Mouse (Mus musculus) forebrain, embryonic 16.5 days (tissue): ENCODE measurements around the gene Fam181b. TPM values are rescaled to one million over a fixed set of nuclear protein-coding genes. Genes with fewer than 3 reads are reported as not detected.

ENCODE experiments used
- ATAC-seq: fragments of 200-750 bp; cut with Nextera tagmentation; 2 replicates; pipeline ENCODE4 v1.8.0; 2017; ENCODE audit warnings: mild to moderate bottlenecking, moderate library complexity
- H3K27ac ChIP-seq: fragments of 300-500 bp; sonication (generic); 2 replicates; pipeline ENCODE4 v1.5.1; 2014; ENCODE audit warnings: low read length, control low read depth
- H3K27me3 ChIP-seq: fragments of 300-500 bp; sonication (generic); replicated peaks from 2 replicates; pipeline ENCODE4 v1.6.1; 2014; ENCODE audit warnings: low read length; ENCODE audit not compliant: control insufficient read depth, insufficient read depth
- H3K36me3 ChIP-seq: fragments of 300-500 bp; sonication (generic); 2 replicates; pipeline ENCODE4 v1.6.1; 2014; ENCODE audit not compliant: control insufficient read depth, insufficient read depth
- H3K4me1 ChIP-seq: fragments of 300-500 bp; sonication (generic); replicated peaks from 2 replicates; pipeline ENCODE4 v1.6.1; 2014; ENCODE audit warnings: low read length; ENCODE audit not compliant: control insufficient read depth, insufficient read depth
- H3K4me2 ChIP-seq: fragments of 300-500 bp; sonication (generic); 2 replicates; pipeline ENCODE4 v1.6.1; 2014; ENCODE audit warnings: mild to moderate bottlenecking, low read length, control low read depth
- H3K4me3 ChIP-seq: fragments of 300-500 bp; sonication (generic); replicated peaks from 2 replicates; pipeline ENCODE4 v1.5.1; 2014; ENCODE audit warnings: mild to moderate bottlenecking, low read length, control low read depth
- H3K9ac ChIP-seq: fragments of 300-500 bp; sonication (generic); replicated peaks from 2 replicates; pipeline ENCODE4 v1.6.1; 2014; ENCODE audit warnings: low read depth, low read length, control low read depth
- H3K9me3 ChIP-seq: fragments of 300-500 bp; sonication (generic); 2 replicates; pipeline ENCODE4 v1.6.1; 2016; ENCODE audit warnings: low read length; ENCODE audit not compliant: control insufficient read depth
- whole genome bisulfite sequencing: fragments of 180-500 bp; shearing (Covaris S2); extraction: QIAGEN DNeasy Blood & Tissue Kit; methylation state at CpG from one replicate; pipeline ENCODE4 v1.1.7; 2014; 5-methylcytosine and 5-hydroxymethylcytosine counted together
- polyA plus RNA-seq: library from polyadenylated mRNA; unstranded; fragments of >200 nt; fragmentation: Nextera tagmentation; extraction: Ambion mirVana; gene quantifications from 2 replicates; pipeline ENCODE4 v1.2.1, GENCODE M21; 2015

Fam181b gene
- polyA plus RNA-seq, 1 experiment from 2014 or later = 23.6 TPM

GRCm38 (mm10) chr7:93111056-93111455 is 31.4 kb downstream of the Fam181b start:
- H3K9me3 ChIP-seq = no peaks in the 10 kb centered on the region
- H3K4me1 ChIP-seq = no peaks in the 10 kb centered on the region
- WGBS = 76% methylated on average over 6 of the region's 6 CpGs
- no peak for ATAC-seq
- H3K9ac ChIP-seq = no peak overlapping the region
- no peak overlapping the region for H3K4me3 ChIP-seq
- H3K27ac ChIP-seq = no peak overlapping the region
- H3K27me3 ChIP-seq = no peaks in the 10 kb centered on the region
- no peaks in the 10 kb centered on the region for H3K36me3 ChIP-seq
- H3K4me2 ChIP-seq = no peak overlapping the region

GRCm38 (mm10) chr7:93117561-93117960 is 37.9 kb downstream of the Fam181b start:
- Histone ChIP-seq H3K4me2 (no peak overlapping the region), H3K9ac (no peak overlapping the region), H3K4me1 (no peaks in the 10 kb centered on the region), H3K27ac (no peak overlapping the region), H3K9me3 (no peaks in the 10 kb centered on the region), H3K4me3 (no peak overlapping the region), H3K36me3 (no peaks in the 10 kb centered on the region), H3K27me3 (no peaks in the 10 kb centered on the region)
- ATAC-seq = no peak
- WGBS = 61% methylated on average over 1 of the region's 1 CpGs

- no peak overlapping the region for H3K4me3 ChIP-seq
- H3K36me3 ChIP-seq = no peaks in the 10 kb centered on the region
- H3K9me3 ChIP-seq = no peaks in the 10 kb centered on the region
- no peak for ATAC-seq
- no peak overlapping the region for H3K27ac ChIP-seq
- no peak overlapping the region for H3K4me2 ChIP-seq
- WGBS = 87% methylated on average over 1 of the region's 1 CpGs
- H3K27me3 ChIP-seq = no peaks in the 10 kb centered on the region
- no peak overlapping the region for H3K9ac ChIP-seq
- no peaks in the 10 kb centered on the region for H3K4me1 ChIP-seq
Measured at GRCm38 (mm10) chr7:93123936-93124335, 44.3 kb downstream of the Fam181b start.

Other genes with a start within 250 kb of the Fam181b start
- 6.6 and 9.6 TPM in 2 replicates for gene Ddias, start 205.6 kb upstream of the Fam181b start, polyA plus RNA-seq
- 17.3 and 19.7 TPM in 2 replicates for gene Prcp, start 205.4 kb upstream of the Fam181b start, polyA plus RNA-seq